In the genomic region with DNA sequence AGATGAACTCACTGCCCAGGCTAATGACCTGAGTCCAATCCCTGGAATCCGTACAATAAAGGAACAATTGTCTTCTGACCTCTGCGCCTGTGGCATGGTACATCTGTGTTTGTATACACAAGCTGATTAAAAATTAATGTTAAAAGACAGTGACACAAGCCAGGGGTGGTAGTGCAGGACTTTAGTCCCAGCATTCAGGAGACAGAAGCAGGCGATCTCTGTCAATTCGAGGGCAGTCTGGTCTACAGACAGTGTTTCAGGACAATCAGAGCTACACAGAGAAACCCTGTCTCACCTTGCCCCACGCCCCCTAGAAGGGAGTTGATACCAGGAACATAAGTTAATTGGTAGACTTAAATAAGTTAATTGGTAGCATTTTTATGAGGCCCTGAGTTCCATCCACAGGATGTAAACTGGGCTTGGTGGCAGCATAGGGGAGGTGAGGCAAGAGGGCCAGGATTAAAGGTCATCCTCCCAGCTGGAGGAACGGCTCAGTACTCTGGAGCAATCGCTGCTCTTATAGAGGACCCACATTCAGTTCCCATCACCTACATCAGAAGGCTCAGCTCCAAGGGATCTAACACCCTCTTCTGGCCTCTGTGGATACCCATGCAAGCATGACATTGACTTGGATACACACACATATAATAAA, we compare ENCODE assay signal across 19 mouse cellular contexts. TPM values are rescaled to one million over a fixed set of nuclear protein-coding genes. Genes with fewer than 3 reads are reported as not detected.
DNase-seq lines count a peak whose midpoint lies in the region; ATAC-seq and TF ChIP-seq lines count a peak whose summit lies in the region.
"Had no signal": no experiment of that assay in that cellular context is flagged by ENCODE, and none has a peak within 500 bp of the region (broad histone marks: within the 10 kb centered on the region; RNA-seq: fewer than 3 reads in every experiment).

No protein-coding gene starts in this region.

- 0 out of 2 replicates have a peak, but pooled peaks have one; percentile 1 for TF ChIP-seq CTCF in kidney, adult 2 months (conservative IDR thresholded peaks at IDR 0.05; ENCODE audit: insufficient read depth, insufficient read length, low read depth, low read length)
- no peak for TF ChIP-seq CTCF in lung, embryonic 14.5 days (IDR thresholded peaks at IDR 0.05; ENCODE audit: low read depth)
- TF ChIP-seq CTCF in intestine, postnatal 0 days (IDR thresholded peaks at IDR 0.05; ENCODE audit: low read depth): peak; percentile 39

- WGBS in kidney, adult 2 months: 53% methylated on average over 7 of the region's 7 CpGs
- WGBS in kidney, embryonic 15.5 days: 68% methylated on average over 7 of the region's 7 CpGs
- WGBS in lung, embryonic 14.5 days: 64% methylated on average over 7 of the region's 7 CpGs
- WGBS in intestine, postnatal 0 days: 31% methylated on average over 7 of the region's 7 CpGs

- no peak for TF ChIP-seq POLR2A in kidney, adult 2 months (IDR thresholded peaks at IDR 0.05; ENCODE audit: low read depth, low read length)

- no peaks in the 10 kb centered on the region for H3K9me3 ChIP-seq in kidney, embryonic 15.5 days (replicated peaks)
- no peaks in the 10 kb centered on the region for H3K9me3 ChIP-seq in lung, embryonic 14.5 days (ENCODE audit: low read depth, low read length)
- H3K9me3 ChIP-seq in intestine, postnatal 0 days (ENCODE audit: control insufficient read depth): no peaks in the 10 kb centered on the region
- H3K9me3 ChIP-seq: forebrain, embryonic 12.5 days; limb, embryonic 15.5 days; midbrain, embryonic 12.5 days; neural tube, embryonic 15.5 days; stomach, embryonic 15.5 days had no signal

- no peak overlapping the region for H3K4me2 ChIP-seq in kidney, embryonic 15.5 days
- H3K4me2 ChIP-seq in lung, embryonic 14.5 days: no peak overlapping the region
- no peak overlapping the region for H3K4me2 ChIP-seq in intestine, postnatal 0 days (replicated peaks; ENCODE audit: low read depth)
- H3K4me2 ChIP-seq: forebrain, embryonic 12.5 days; limb, embryonic 15.5 days; midbrain, embryonic 12.5 days; neural tube, embryonic 15.5 days; stomach, embryonic 15.5 days had no signal

- H3K27me3 ChIP-seq in kidney, adult 2 months (replicated peaks; ENCODE audit: control insufficient read depth, insufficient read depth, low read length): no peaks in the 10 kb centered on the region
- H3K27me3 ChIP-seq in kidney, embryonic 15.5 days: no peaks in the 10 kb centered on the region
- H3K27me3 ChIP-seq in lung, embryonic 14.5 days (ENCODE audit: insufficient read depth, low read length): no peaks in the 10 kb centered on the region
- no peaks in the 10 kb centered on the region for H3K27me3 ChIP-seq in intestine, postnatal 0 days (replicated peaks; ENCODE audit: control insufficient read depth, insufficient read depth, low read length)
- H3K27me3 ChIP-seq: forebrain, embryonic 12.5 days; limb, embryonic 15.5 days; midbrain, embryonic 12.5 days; neural tube, embryonic 15.5 days; stomach, embryonic 15.5 days had no signal

- no peak for ATAC-seq in kidney, embryonic 15.5 days (replicated peaks; ENCODE audit: low FRiP score)
- no peak for ATAC-seq in lung, embryonic 14.5 days (ENCODE audit: insufficient read depth)
- ATAC-seq in intestine, postnatal 0 days: peak; percentile 81
- peak; percentile 51; the same call in 1 of the 2 replicates for ATAC-seq in monocyte, adult 5-6 weeks (replicated peaks; ENCODE audit: insufficient number of reproducible peaks, low FRiP score, low TSS enrichment, poor library complexity, severe bottlenecking)

- peak overlapping the region; percentile 54; the same call in 1 of the 2 replicates for H3K27ac ChIP-seq in kidney, adult 2 months (ENCODE audit: insufficient read depth, low read depth, low read length)
- H3K27ac ChIP-seq in kidney, embryonic 15.5 days: no peak overlapping the region
- no peak overlapping the region for H3K27ac ChIP-seq in lung, embryonic 14.5 days (ENCODE audit: low read depth)
- peak overlapping the region; percentile 79 for H3K27ac ChIP-seq in intestine, postnatal 0 days (ENCODE audit: low read depth, low read length)
- H3K27ac ChIP-seq: limb, embryonic 15.5 days; midbrain, embryonic 12.5 days; stomach, embryonic 15.5 days had no signal

- peaks cover 35% of the 10 kb centered on the region for H3K4me1 ChIP-seq in kidney, adult 2 months (ENCODE audit: control insufficient read depth, insufficient read depth, low read length)
- peaks cover 63% of the 10 kb centered on the region for H3K4me1 ChIP-seq in kidney, embryonic 15.5 days
- peaks cover 20% of the 10 kb centered on the region for H3K4me1 ChIP-seq in lung, embryonic 14.5 days (ENCODE audit: insufficient read depth)
- 0 out of 2 replicates have a peak, but pooled peaks cover 10% of the 10 kb centered on the region for H3K4me1 ChIP-seq in intestine, postnatal 0 days (replicated peaks; ENCODE audit: control insufficient read depth, insufficient read depth, low read length)

- no peaks in the 10 kb centered on the region for H3K36me3 ChIP-seq in kidney, adult 2 months (ENCODE audit: control insufficient read depth, insufficient read depth, low read length)
- no peaks in the 10 kb centered on the region for H3K36me3 ChIP-seq in kidney, embryonic 15.5 days
- H3K36me3 ChIP-seq in lung, embryonic 14.5 days (ENCODE audit: insufficient read depth): no peaks in the 10 kb centered on the region
- no peaks in the 10 kb centered on the region for H3K36me3 ChIP-seq in intestine, postnatal 0 days (ENCODE audit: control insufficient read depth, insufficient read depth)
- H3K36me3 ChIP-seq: forebrain, embryonic 12.5 days; limb, embryonic 15.5 days; midbrain, embryonic 12.5 days; neural tube, embryonic 15.5 days; stomach, embryonic 15.5 days had no signal

- peak; percentile 83 for DNase-seq in kidney, adult 2 months
- peak; percentile 27 for DNase-seq in lung, embryonic 14.5 days
- no peak for DNase-seq in lung, postnatal 10 days
- DNase-seq in adrenal gland, postnatal 36 days: no peak
- no peak for DNase-seq in layer of hippocampus, adult 9-11 months
- DNase-seq: adrenal gland, adult 2 months; cerebellum, adult 8-10 months; gastrocnemius, postnatal 25 days; right cerebral cortex, postnatal 25 days; thymus, adult 18-20 months; thymus, postnatal 4 days had no signal

- H3K4me3 ChIP-seq in kidney, adult 2 months (ENCODE audit: insufficient read depth, low read depth, low read length): no peak overlapping the region
- no peak overlapping the region for H3K4me3 ChIP-seq in kidney, embryonic 15.5 days (replicated peaks)
- H3K4me3 ChIP-seq in lung, embryonic 14.5 days (ENCODE audit: low read depth, low read length): no peak overlapping the region
- no peak overlapping the region for H3K4me3 ChIP-seq in intestine, postnatal 0 days (ENCODE audit: low read depth, low read length)
- H3K4me3 ChIP-seq: forebrain, embryonic 12.5 days; limb, embryonic 15.5 days; midbrain, embryonic 12.5 days; neural tube, embryonic 15.5 days; stomach, embryonic 15.5 days had no signal

- H3K9ac ChIP-seq in kidney, embryonic 15.5 days: no peak overlapping the region
- H3K9ac ChIP-seq in lung, embryonic 14.5 days: no peak overlapping the region
- H3K9ac ChIP-seq in intestine, postnatal 0 days (ENCODE audit: low read depth, low read length): no peak overlapping the region
- H3K9ac ChIP-seq: forebrain, embryonic 12.5 days; limb, embryonic 15.5 days; midbrain, embryonic 12.5 days; neural tube, embryonic 15.5 days; stomach, embryonic 15.5 days had no signal

RNA-seq across cellular contexts. Expression of a gene that starts 16.5 kb away (rescaled TPM):
- 51.5 and 54.2 TPM in 2 replicates for polyA plus RNA-seq in kidney, adult 2 months (2012; rRNA removed)
- 9.6 and 12.7 TPM in 2 replicates for polyA plus RNA-seq in kidney, embryonic 15.5 days (2015; fragmentation: Nextera tagmentation; extraction: Ambion mirVana)
- polyA plus RNA-seq in lung, embryonic 14.5 days (2014; fragmentation: Nextera tagmentation; extraction: Ambion mirVana): 20.5 and 24.1 TPM in 2 replicates
- polyA plus RNA-seq in intestine, postnatal 0 days (2015; fragmentation: Nextera tagmentation; extraction: Ambion mirVana): 22.4 and 26.6 TPM in 2 replicates
- total RNA-seq in monocyte, adult 5-6 weeks (2017): 107 to 198 TPM (median 140 TPM) in 3 replicates
- total RNA-seq in adrenal gland, postnatal 36 days (2021): 100 to 1,000 TPM in 1 of 2 experiments, 10 to 100 TPM in 1; 93.7 to 153 TPM

Comparison
In these comparisons a context has a peak if more than half of its experiments do, and no peak if none do; other contexts are left out.
1. DNase-seq: peak in kidney, adult 2 months (single experiment) and lung, embryonic 14.5 days (single experiment); none in lung, postnatal 10 days (single experiment), adrenal gland, postnatal 36 days (0 of 2) and layer of hippocampus, adult 9-11 months (single experiment).
2. H3K27ac ChIP-seq: peak in kidney, adult 2 months (single experiment) and intestine, postnatal 0 days (single experiment); none in kidney, embryonic 15.5 days (single experiment) and lung, embryonic 14.5 days (single experiment).
3. ATAC-seq: peak in intestine, postnatal 0 days (single experiment) and monocyte, adult 5-6 weeks (single experiment); none in kidney, embryonic 15.5 days (single experiment) and lung, embryonic 14.5 days (single experiment).